Mouse (Mus musculus): Measurements from ENCODE around the gene Rhoa. TPM values are rescaled to one million over a fixed set of nuclear protein-coding genes. Genes with fewer than 3 reads are reported as not detected.

The Rhoa gene
- total RNA-seq, 2 experiments from 2014 or later = 91.8 to 111 TPM

GRCm38 (mm10) chr9:108339886-108340257 is 33.9 kb downstream of the Rhoa start:
- DNase-seq (ENCODE audit: low spot score) = no peak

- no peak for DNase-seq (ENCODE audit: low spot score)
Measured at GRCm38 (mm10) chr9:108340258-108341138, 34.6 kb downstream of the Rhoa start.

- DNase-seq (ENCODE audit: low spot score) = no peak
Measured at GRCm38 (mm10) chr9:108341139-108341475, 35.2 kb downstream of the Rhoa start.

GRCm38 (mm10) chr9:108341801-108342200 is 35.9 kb downstream of the Rhoa start:
- no peak for DNase-seq (ENCODE audit: low spot score)

GRCm38 (mm10) chr9:108342301-108342831 is 36.4 kb downstream of the Rhoa start:
- no peak for DNase-seq (ENCODE audit: low spot score)

GRCm38 (mm10) chr9:108343331-108343730 is 37.4 kb downstream of the Rhoa start:
- no peak for DNase-seq (ENCODE audit: low spot score)

GRCm38 (mm10) chr9:108343835-108344234 is 37.9 kb downstream of the Rhoa start:
- no peak for DNase-seq (ENCODE audit: low spot score)

- DNase-seq (ENCODE audit: low spot score) = no peak
Measured at GRCm38 (mm10) chr9:108344471-108344870, 38.5 kb downstream of the Rhoa start.

- DNase-seq (ENCODE audit: low spot score) = no peak
Measured at GRCm38 (mm10) chr9:108347024-108347423, 41.1 kb downstream of the Rhoa start.

GRCm38 (mm10) chr9:108347540-108348289 is 41.8 kb downstream of the Rhoa start, which contains the start of gene Usp4:
Gene Usp4 (plus strand): TSS chr9:108347853.
- peak; percentile 82 for DNase-seq (ENCODE audit: low spot score)

GRCm38 (mm10) chr9:108348290-108348680 is 42.4 kb downstream of the Rhoa start:
- no peak for DNase-seq (ENCODE audit: low spot score)

- DNase-seq (ENCODE audit: low spot score) = no peak
Measured at GRCm38 (mm10) chr9:108349727-108350126, 43.8 kb downstream of the Rhoa start.

- no peak for DNase-seq (ENCODE audit: low spot score)
Measured at GRCm38 (mm10) chr9:108378234-108378633, 72.3 kb downstream of the Rhoa start.

- DNase-seq (ENCODE audit: low spot score) = no peak
Measured at GRCm38 (mm10) chr9:108378736-108379135, 72.8 kb downstream of the Rhoa start.

GRCm38 (mm10) chr9:108379294-108379693 is 73.4 kb downstream of the Rhoa start:
- no peak for DNase-seq (ENCODE audit: low spot score)

GRCm38 (mm10) chr9:108381382-108381781 is 75.5 kb downstream of the Rhoa start:
- DNase-seq (ENCODE audit: low spot score) = no peak

- DNase-seq (ENCODE audit: low spot score) = no peak
Measured at GRCm38 (mm10) chr9:108385006-108385405, 79.1 kb downstream of the Rhoa start.

- peak; percentile 60 for DNase-seq (ENCODE audit: low spot score)
Measured at GRCm38 (mm10) chr9:108386816-108387215, 80.9 kb downstream of the Rhoa start.
